Mouse (Mus musculus): Measurements from ENCODE around the gene Gm4969. TPM values are rescaled to one million over a fixed set of nuclear protein-coding genes. Genes with fewer than 3 reads are reported as not detected.
A peak's percentile ranks its signal among the peaks of the same experiment; 100 is the strongest.

Gm4969 gene
- polyA plus RNA-seq, 1 experiment from 2014 or later = 6.9 TPM

- peaks cover 46% of the 10 kb centered on the region for H3K4me1 ChIP-seq
Observed at GRCm38 (mm10) chr7:19091913-19092312, 26.3 kb downstream of the Gm4969 start.

GRCm38 (mm10) chr7:19088813-19089212 is 29.4 kb downstream of the Gm4969 start:
- peaks cover 20% of the 10 kb centered on the region; the same call in 1 of the 2 replicates for H3K27me3 ChIP-seq (replicated peaks)
- H3K9me3 ChIP-seq = no peaks in the 10 kb centered on the region
- peaks cover 7% of the 10 kb centered on the region for H3K36me3 ChIP-seq (replicated peaks)
- H3K4me1 ChIP-seq = peaks cover 29% of the 10 kb centered on the region
- H3K9ac ChIP-seq = no peak overlapping the region
- no peak overlapping the region for H3K27ac ChIP-seq
- WGBS = 39% methylated on average over 10 of the region's 10 CpGs
- no peak overlapping the region for H3K4me2 ChIP-seq
- H3K4me3 ChIP-seq = no peak overlapping the region
- ATAC-seq (replicated peaks) = no peak

More at GRCm38 (mm10) chr7:19091913-19092312, 26.3 kb downstream of the Gm4969 start:
- 33% methylated on average over 16 of the region's 17 CpGs for WGBS
- H3K9ac ChIP-seq = no peak overlapping the region
- no peaks in the 10 kb centered on the region for H3K9me3 ChIP-seq
- no peak for ATAC-seq (replicated peaks)
- peaks cover 27% of the 10 kb centered on the region for H3K27me3 ChIP-seq (replicated peaks)
- H3K4me3 ChIP-seq = no peak overlapping the region
- peaks cover 7% of the 10 kb centered on the region for H3K36me3 ChIP-seq (replicated peaks)
- H3K27ac ChIP-seq = no peak overlapping the region
- H3K4me2 ChIP-seq = no peak overlapping the region

- ATAC-seq (replicated peaks) = no peak
- Histone ChIP-seq H3K27me3 (replicated peaks) (peaks cover 15% of the 10 kb centered on the region; the same call in 1 of the 2 replicates), H3K4me2 (no peak overlapping the region), H3K4me1 (peaks cover 19% of the 10 kb centered on the region; the same call in 1 of the 2 replicates), H3K9me3 (no peaks in the 10 kb centered on the region), H3K27ac (no peak overlapping the region), H3K9ac (no peak overlapping the region), H3K36me3 (replicated peaks) (peaks cover 20% of the 10 kb centered on the region), H3K4me3 (no peak overlapping the region)
- WGBS = 62% methylated on average over 18 of the region's 18 CpGs
Observed at GRCm38 (mm10) chr7:19086760-19087159, 31.4 kb downstream of the Gm4969 start.

GRCm38 (mm10) chr7:19086042-19086441 is 32.1 kb downstream of the Gm4969 start:
- H3K27ac ChIP-seq = no peak overlapping the region
- peaks cover 8% of the 10 kb centered on the region; the same call in 1 of the 2 replicates for H3K27me3 ChIP-seq (replicated peaks)
- H3K4me1 ChIP-seq = peaks cover 19% of the 10 kb centered on the region; the same call in 1 of the 2 replicates
- no peak overlapping the region for H3K9ac ChIP-seq
- no peaks in the 10 kb centered on the region for H3K9me3 ChIP-seq
- ATAC-seq (replicated peaks) = no peak
- WGBS = 18% methylated on average over 14 of the region's 14 CpGs
- H3K4me3 ChIP-seq = no peak overlapping the region
- H3K4me2 ChIP-seq = no peak overlapping the region
- peaks cover 23% of the 10 kb centered on the region for H3K36me3 ChIP-seq (replicated peaks)

- WGBS = 14% methylated on average over 6 of the region's 6 CpGs
- Histone ChIP-seq H3K4me1 (peaks cover 19% of the 10 kb centered on the region; the same call in 1 of the 2 replicates), H3K9me3 (no peaks in the 10 kb centered on the region), H3K27ac (no peak overlapping the region), H3K27me3 (replicated peaks) (peaks cover 3% of the 10 kb centered on the region; the same call in 1 of the 2 replicates), H3K9ac (no peak overlapping the region), H3K4me2 (no peak overlapping the region), H3K4me3 (no peak overlapping the region), H3K36me3 (replicated peaks) (peaks cover 28% of the 10 kb centered on the region)
- no peak for ATAC-seq (replicated peaks)
Observed at GRCm38 (mm10) chr7:19085495-19085894, 32.7 kb downstream of the Gm4969 start.

GRCm38 (mm10) chr7:19084921-19085473 is 33.2 kb downstream of the Gm4969 start:
- Histone ChIP-seq H3K4me2 (no peak overlapping the region), H3K27ac (no peak overlapping the region), H3K9ac (no peak overlapping the region), H3K9me3 (no peaks in the 10 kb centered on the region), H3K36me3 (replicated peaks) (peaks cover 31% of the 10 kb centered on the region), H3K4me1 (peaks cover 19% of the 10 kb centered on the region; the same call in 1 of the 2 replicates), H3K27me3 (replicated peaks) (peaks cover 3% of the 10 kb centered on the region; the same call in 1 of the 2 replicates), H3K4me3 (no peak overlapping the region)
- WGBS = 28% methylated on average over 9 of the region's 9 CpGs
- no peak for ATAC-seq (replicated peaks)

GRCm38 (mm10) chr7:19084277-19084771 is 33.8 kb downstream of the Gm4969 start:
- H3K4me2 ChIP-seq = no peak overlapping the region

GRCm38 (mm10) chr7:19083701-19084100 is 34.5 kb downstream of the Gm4969 start, which contains the start of gene Dmpk:
TSS of gene Dmpk (plus strand) at chr7:19083849.
- 0 out of 2 replicates have a peak, but pooled peaks have one; percentile 13 for ATAC-seq (replicated peaks)
- no peak within 1 kb of the TSS for H3K4me3 ChIP-seq
- peaks cover 19% of the 10 kb centered on the region; the same call in 1 of the 2 replicates for H3K4me1 ChIP-seq
- no peak within 1 kb of the TSS for H3K4me2 ChIP-seq
- no peaks in the 10 kb centered on the region for H3K9me3 ChIP-seq
- peaks cover 39% of the 10 kb centered on the region for H3K36me3 ChIP-seq (replicated peaks)
- WGBS = 50% methylated on average over 10 of the region's 10 CpGs
- H3K27ac ChIP-seq = no peak within 1 kb of the TSS
- no peak within 1 kb of the TSS for H3K9ac ChIP-seq
- peaks cover 3% of the 10 kb centered on the region; the same call in 1 of the 2 replicates for H3K27me3 ChIP-seq (replicated peaks)

More at GRCm38 (mm10) chr7:19084277-19084771, 33.8 kb downstream of the Gm4969 start:
- Histone ChIP-seq H3K9me3 (no peaks in the 10 kb centered on the region), H3K4me3 (no peak overlapping the region), H3K36me3 (replicated peaks) (peaks cover 33% of the 10 kb centered on the region), H3K4me1 (peaks cover 19% of the 10 kb centered on the region; the same call in 1 of the 2 replicates), H3K27ac (no peak overlapping the region), H3K27me3 (replicated peaks) (peaks cover 3% of the 10 kb centered on the region; the same call in 1 of the 2 replicates), H3K9ac (no peak overlapping the region)
- no peak for ATAC-seq (replicated peaks)
- 82% methylated on average over 6 of the region's 6 CpGs for WGBS

- H3K27ac ChIP-seq = no peak overlapping the region
- no peak for ATAC-seq (replicated peaks)
- H3K9ac ChIP-seq = no peak overlapping the region
- no peak overlapping the region for H3K4me3 ChIP-seq
- H3K4me1 ChIP-seq = peaks cover 21% of the 10 kb centered on the region; the same call in 1 of the 2 replicates
- H3K36me3 ChIP-seq (replicated peaks) = peaks cover 43% of the 10 kb centered on the region
- H3K9me3 ChIP-seq = no peaks in the 10 kb centered on the region
- peaks cover 3% of the 10 kb centered on the region; the same call in 1 of the 2 replicates for H3K27me3 ChIP-seq (replicated peaks)
- no peak overlapping the region for H3K4me2 ChIP-seq
- WGBS = 70% methylated on average over 6 of the region's 6 CpGs
Observed at GRCm38 (mm10) chr7:19083096-19083495, 35.1 kb downstream of the Gm4969 start.

- no peak for ATAC-seq (replicated peaks)
- Histone ChIP-seq H3K4me3 (no peak overlapping the region), H3K4me1 (peaks cover 30% of the 10 kb centered on the region)
Observed at GRCm38 (mm10) chr7:19082171-19082570, 36.0 kb downstream of the Gm4969 start.

GRCm38 (mm10) chr7:19080451-19080950 is 37.7 kb downstream of the Gm4969 start:
- no peak for ATAC-seq (replicated peaks)
- H3K4me2 ChIP-seq = no peak overlapping the region
- H3K27me3 ChIP-seq (replicated peaks) = peaks cover 3% of the 10 kb centered on the region; the same call in 1 of the 2 replicates
- H3K36me3 ChIP-seq (replicated peaks) = peaks cover 41% of the 10 kb centered on the region
- H3K27ac ChIP-seq = no peak overlapping the region
- no peak overlapping the region for H3K9ac ChIP-seq
- WGBS = 91% methylated on average over 19 of the region's 19 CpGs
- no peak overlapping the region for H3K4me3 ChIP-seq
- H3K4me1 ChIP-seq = peaks cover 32% of the 10 kb centered on the region
- H3K9me3 ChIP-seq = no peaks in the 10 kb centered on the region

More at GRCm38 (mm10) chr7:19082171-19082570, 36.0 kb downstream of the Gm4969 start:
- Histone ChIP-seq H3K27ac (no peak overlapping the region), H3K27me3 (replicated peaks) (peaks cover 3% of the 10 kb centered on the region; the same call in 1 of the 2 replicates), H3K36me3 (replicated peaks) (peaks cover 41% of the 10 kb centered on the region), H3K4me2 (no peak overlapping the region), H3K9me3 (no peaks in the 10 kb centered on the region), H3K9ac (no peak overlapping the region)
- 87% methylated on average over 4 of the region's 4 CpGs for WGBS

- H3K4me1 ChIP-seq = peaks cover 32% of the 10 kb centered on the region
- no peak overlapping the region for H3K4me2 ChIP-seq
- H3K4me3 ChIP-seq = no peak overlapping the region
- no peak overlapping the region for H3K9ac ChIP-seq
- 89% methylated on average over 3 of the region's 3 CpGs for WGBS
- H3K36me3 ChIP-seq (replicated peaks) = peaks cover 41% of the 10 kb centered on the region
- H3K27ac ChIP-seq = no peak overlapping the region
- H3K27me3 ChIP-seq (replicated peaks) = no peaks in the 10 kb centered on the region
- no peaks in the 10 kb centered on the region for H3K9me3 ChIP-seq
- no peak for ATAC-seq (replicated peaks)
Observed at GRCm38 (mm10) chr7:19078732-19079131, 39.4 kb downstream of the Gm4969 start.

All from midbrain, embryonic 15.5 days (tissue).